Mouse (Mus musculus): ENCODE results near the gene Elfn2. TPM values are rescaled to one million over a fixed set of nuclear protein-coding genes. Genes with fewer than 3 reads are reported as not detected.

The Elfn2 gene
- polyA plus RNA-seq, 1 experiment from 2014 or later, result 0.55 TPM

- peak overlapping the region; percentile 26; the same call in 1 of the 2 replicates for H3K4me2 ChIP-seq (ENCODE audit: low read depth, low read length)
- no peak for ATAC-seq (replicated peaks; ENCODE audit: extremely low read depth, insufficient read depth, low FRiP score)
- WGBS, result 9% methylated on average over 45 of the region's 53 CpGs
These were observed 6.0 kb downstream of the Elfn2 start for GRCm38 (mm10) chr15:78712335-78713258.

GRCm38 (mm10) chr15:78711935-78712334 lies 6.6 kb downstream of the Elfn2 start:
- WGBS, result 63% methylated on average over 7 of the region's 7 CpGs
- no peak for ATAC-seq (replicated peaks; ENCODE audit: extremely low read depth, insufficient read depth, low FRiP score)
- H3K27ac ChIP-seq (ENCODE audit: low read length), result no peak overlapping the region
- H3K4me3 ChIP-seq (ENCODE audit: low read length), result no peak overlapping the region
- H3K4me1 ChIP-seq (ENCODE audit: control insufficient read depth, insufficient read depth, low read length), result no peaks in the 10 kb centered on the region
- H3K9me3 ChIP-seq (replicated peaks; ENCODE audit: control insufficient read depth, low read length), result no peaks in the 10 kb centered on the region
- H3K27me3 ChIP-seq (ENCODE audit: control insufficient read depth, insufficient read depth, low read length), result peaks cover 62% of the 10 kb centered on the region
- no peaks in the 10 kb centered on the region for H3K36me3 ChIP-seq (ENCODE audit: control insufficient read depth, insufficient read depth)
- H3K9ac ChIP-seq (ENCODE audit: low read length), result no peak overlapping the region
- H3K4me2 ChIP-seq (ENCODE audit: low read depth, low read length), result no peak overlapping the region

More at GRCm38 (mm10) chr15:78712335-78713258, 6.0 kb downstream of the Elfn2 start:
- no peaks in the 10 kb centered on the region for H3K9me3 ChIP-seq (replicated peaks; ENCODE audit: control insufficient read depth, low read length)
- no peaks in the 10 kb centered on the region for H3K36me3 ChIP-seq (ENCODE audit: control insufficient read depth, insufficient read depth)
- no peak overlapping the region for H3K9ac ChIP-seq (ENCODE audit: low read length)
- H3K27me3 ChIP-seq (ENCODE audit: control insufficient read depth, insufficient read depth, low read length), result peaks cover 69% of the 10 kb centered on the region
- no peak overlapping the region for H3K27ac ChIP-seq (ENCODE audit: low read length)
- no peak overlapping the region for H3K4me3 ChIP-seq (ENCODE audit: low read length)
- H3K4me1 ChIP-seq (ENCODE audit: control insufficient read depth, insufficient read depth, low read length), result no peaks in the 10 kb centered on the region

DNA sequence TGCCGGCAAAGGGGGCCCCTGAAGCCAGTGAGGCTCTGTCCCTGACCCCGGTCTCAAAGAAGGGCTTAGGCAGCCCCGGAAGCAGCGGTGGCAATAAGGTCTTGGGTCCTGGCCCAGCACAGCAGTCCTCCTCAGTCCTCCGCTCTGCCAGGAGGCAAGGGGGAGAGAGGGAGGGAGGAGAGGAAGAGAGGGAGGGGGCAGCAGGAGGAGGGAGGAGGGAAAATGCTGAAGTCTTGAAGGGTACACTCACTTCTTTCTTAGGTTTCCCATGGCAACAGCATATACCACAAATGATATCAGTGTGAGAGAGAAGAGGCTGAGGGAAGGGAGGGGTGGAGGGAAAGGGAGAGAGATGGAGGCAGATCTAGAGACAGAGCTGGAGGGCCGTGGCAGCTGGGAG lies 7.9 kb downstream of the Elfn2 start:
- no peaks in the 10 kb centered on the region for H3K9me3 ChIP-seq (replicated peaks; ENCODE audit: control insufficient read depth, low read length)
- H3K27me3 ChIP-seq (ENCODE audit: control insufficient read depth, insufficient read depth, low read length), result peaks cover 49% of the 10 kb centered on the region
- ATAC-seq (replicated peaks; ENCODE audit: extremely low read depth, insufficient read depth, low FRiP score), result no peak
- no peak overlapping the region for H3K9ac ChIP-seq (ENCODE audit: low read length)
- no peak overlapping the region for H3K27ac ChIP-seq (ENCODE audit: low read length)
- H3K36me3 ChIP-seq (ENCODE audit: control insufficient read depth, insufficient read depth), result no peaks in the 10 kb centered on the region
- no peak overlapping the region for H3K4me2 ChIP-seq (ENCODE audit: low read depth, low read length)
- H3K4me1 ChIP-seq (ENCODE audit: control insufficient read depth, insufficient read depth, low read length), result no peaks in the 10 kb centered on the region
- WGBS, result 47% methylated on average over 6 of the region's 6 CpGs
- no peak overlapping the region for H3K4me3 ChIP-seq (ENCODE audit: low read length)

- Histone ChIP-seq H3K27me3 (ENCODE audit: control insufficient read depth, insufficient read depth, low read length) (peaks cover 42% of the 10 kb centered on the region), H3K9ac (ENCODE audit: low read length) (no peak overlapping the region), H3K4me2 (ENCODE audit: low read depth, low read length) (no peak overlapping the region), H3K27ac (ENCODE audit: low read length) (no peak overlapping the region), H3K9me3 (replicated peaks; ENCODE audit: control insufficient read depth, low read length) (no peaks in the 10 kb centered on the region), H3K36me3 (ENCODE audit: control insufficient read depth, insufficient read depth) (no peaks in the 10 kb centered on the region), H3K4me3 (ENCODE audit: low read length) (no peak overlapping the region), H3K4me1 (ENCODE audit: control insufficient read depth, insufficient read depth, low read length) (no peaks in the 10 kb centered on the region)
- WGBS, result 20% methylated on average over 7 of the region's 7 CpGs
- ATAC-seq (replicated peaks; ENCODE audit: extremely low read depth, insufficient read depth, low FRiP score), result no peak
These were observed 8.8 kb downstream of the Elfn2 start for GRCm38 (mm10) chr15:78709767-78710166.

GRCm38 (mm10) chr15:78706630-78707029 lies 11.9 kb downstream of the Elfn2 start:
- 29% methylated on average over 3 of the region's 3 CpGs for WGBS

GRCm38 (mm10) chr15:78704824-78705223 lies 13.7 kb downstream of the Elfn2 start:
- WGBS, result 55% methylated on average over 4 of the region's 4 CpGs
- no peak overlapping the region for H3K4me3 ChIP-seq (ENCODE audit: low read length)
- no peak for ATAC-seq (replicated peaks; ENCODE audit: extremely low read depth, insufficient read depth, low FRiP score)
- no peaks in the 10 kb centered on the region for H3K4me1 ChIP-seq (ENCODE audit: control insufficient read depth, insufficient read depth, low read length)
- H3K9ac ChIP-seq (ENCODE audit: low read length), result no peak overlapping the region
- no peak overlapping the region for H3K4me2 ChIP-seq (ENCODE audit: low read depth, low read length)
- H3K9me3 ChIP-seq (replicated peaks; ENCODE audit: control insufficient read depth, low read length), result no peaks in the 10 kb centered on the region
- H3K27me3 ChIP-seq (ENCODE audit: control insufficient read depth, insufficient read depth, low read length), result no peaks in the 10 kb centered on the region
- H3K27ac ChIP-seq (ENCODE audit: low read length), result no peak overlapping the region
- H3K36me3 ChIP-seq (ENCODE audit: control insufficient read depth, insufficient read depth), result no peaks in the 10 kb centered on the region

More at GRCm38 (mm10) chr15:78706630-78707029, 11.9 kb downstream of the Elfn2 start:
- no peak overlapping the region for H3K4me3 ChIP-seq (ENCODE audit: low read length)
- H3K9me3 ChIP-seq (replicated peaks; ENCODE audit: control insufficient read depth, low read length), result no peaks in the 10 kb centered on the region
- H3K27me3 ChIP-seq (ENCODE audit: control insufficient read depth, insufficient read depth, low read length), result peaks cover 11% of the 10 kb centered on the region
- H3K36me3 ChIP-seq (ENCODE audit: control insufficient read depth, insufficient read depth), result no peaks in the 10 kb centered on the region
- no peak overlapping the region for H3K9ac ChIP-seq (ENCODE audit: low read length)
- no peaks in the 10 kb centered on the region for H3K4me1 ChIP-seq (ENCODE audit: control insufficient read depth, insufficient read depth, low read length)
- ATAC-seq (replicated peaks; ENCODE audit: extremely low read depth, insufficient read depth, low FRiP score), result no peak
- no peak overlapping the region for H3K27ac ChIP-seq (ENCODE audit: low read length)
- H3K4me2 ChIP-seq (ENCODE audit: low read depth, low read length), result no peak overlapping the region

- ATAC-seq (replicated peaks; ENCODE audit: extremely low read depth, insufficient read depth, low FRiP score), result no peak
- Histone ChIP-seq H3K4me1 (ENCODE audit: control insufficient read depth, insufficient read depth, low read length) (no peaks in the 10 kb centered on the region), H3K36me3 (ENCODE audit: control insufficient read depth, insufficient read depth) (no peaks in the 10 kb centered on the region), H3K9ac (ENCODE audit: low read length) (no peak overlapping the region), H3K27me3 (ENCODE audit: control insufficient read depth, insufficient read depth, low read length) (peaks cover under 1% of the 10 kb centered on the region; the same call in 1 of the 2 replicates), H3K4me2 (ENCODE audit: low read depth, low read length) (no peak overlapping the region), H3K9me3 (replicated peaks; ENCODE audit: control insufficient read depth, low read length) (no peaks in the 10 kb centered on the region), H3K27ac (ENCODE audit: low read length) (no peak overlapping the region), H3K4me3 (ENCODE audit: low read length) (no peak overlapping the region)
- 83% methylated on average over 3 of the region's 3 CpGs for WGBS
These were observed 14.6 kb downstream of the Elfn2 start for GRCm38 (mm10) chr15:78704007-78704406.

- peaks cover 17% of the 10 kb centered on the region for H3K27me3 ChIP-seq (ENCODE audit: control insufficient read depth, insufficient read depth, low read length)
- ATAC-seq (replicated peaks; ENCODE audit: extremely low read depth, insufficient read depth, low FRiP score), result no peak
These were observed 18.2 kb downstream of the Elfn2 start for GRCm38 (mm10) chr15:78700420-78700819.

GRCm38 (mm10) chr15:78699513-78699912 lies 19.1 kb downstream of the Elfn2 start:
- H3K9me3 ChIP-seq (replicated peaks; ENCODE audit: control insufficient read depth, low read length), result no peaks in the 10 kb centered on the region
- no peak overlapping the region for H3K27ac ChIP-seq (ENCODE audit: low read length)
- H3K4me2 ChIP-seq (ENCODE audit: low read depth, low read length), result no peak overlapping the region
- no peaks in the 10 kb centered on the region for H3K36me3 ChIP-seq (ENCODE audit: control insufficient read depth, insufficient read depth)
- H3K9ac ChIP-seq (ENCODE audit: low read length), result no peak overlapping the region
- no peak overlapping the region for H3K4me3 ChIP-seq (ENCODE audit: low read length)
- no peak for ATAC-seq (replicated peaks; ENCODE audit: extremely low read depth, insufficient read depth, low FRiP score)
- no peaks in the 10 kb centered on the region for H3K4me1 ChIP-seq (ENCODE audit: control insufficient read depth, insufficient read depth, low read length)
- H3K27me3 ChIP-seq (ENCODE audit: control insufficient read depth, insufficient read depth, low read length), result peaks cover 18% of the 10 kb centered on the region
- WGBS, result 51% methylated on average over 3 of the region's 3 CpGs

More at GRCm38 (mm10) chr15:78700420-78700819, 18.2 kb downstream of the Elfn2 start:
- 65% methylated on average over 2 of the region's 2 CpGs for WGBS
- Histone ChIP-seq H3K4me3 (ENCODE audit: low read length) (no peak overlapping the region), H3K9me3 (replicated peaks; ENCODE audit: control insufficient read depth, low read length) (no peaks in the 10 kb centered on the region), H3K36me3 (ENCODE audit: control insufficient read depth, insufficient read depth) (no peaks in the 10 kb centered on the region), H3K4me2 (ENCODE audit: low read depth, low read length) (no peak overlapping the region), H3K4me1 (ENCODE audit: control insufficient read depth, insufficient read depth, low read length) (no peaks in the 10 kb centered on the region), H3K9ac (ENCODE audit: low read length) (no peak overlapping the region), H3K27ac (ENCODE audit: low read length) (no peak overlapping the region)

Data from heart, embryonic 16.5 days (tissue).